Mouse (Mus musculus) c-Kit-positive CD71-negative TER-119-negative erythroid progenitor cells, embryonic 14.5 days (primary cell): ENCODE results near the gene Lin54.
"Not testable (repeated sequence)": the region's sequence is repeated elsewhere in the genome, so short reads cannot be mapped to it uniquely, and the experiment has no call there.

Experiments used
- DNase-seq: peaks from one replicate; pipeline ENCODE4 v3.0.0-alpha.2; 2013; ENCODE audit warnings: low read depth

Gene Lin54

DNA sequence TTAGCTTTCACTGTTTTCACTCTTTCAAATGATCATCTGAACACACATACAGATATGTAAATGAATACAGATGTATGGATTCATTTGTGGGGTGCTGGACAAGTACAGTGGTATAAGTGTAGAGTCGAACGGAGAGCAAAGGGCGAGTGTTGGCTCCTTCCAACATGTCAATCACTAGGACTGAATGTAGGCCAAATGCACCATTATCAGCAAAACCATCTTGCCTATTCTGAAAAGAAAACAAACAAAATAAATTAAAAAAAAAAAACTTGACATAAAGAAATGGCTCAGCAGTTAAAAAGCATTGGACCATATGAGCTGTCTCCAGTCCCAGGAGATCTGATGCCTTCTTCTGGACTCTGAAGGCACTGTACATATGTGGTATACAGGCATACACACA, 12.2 kb downstream of the Lin54 start:
- no peak for DNase-seq

DNA sequence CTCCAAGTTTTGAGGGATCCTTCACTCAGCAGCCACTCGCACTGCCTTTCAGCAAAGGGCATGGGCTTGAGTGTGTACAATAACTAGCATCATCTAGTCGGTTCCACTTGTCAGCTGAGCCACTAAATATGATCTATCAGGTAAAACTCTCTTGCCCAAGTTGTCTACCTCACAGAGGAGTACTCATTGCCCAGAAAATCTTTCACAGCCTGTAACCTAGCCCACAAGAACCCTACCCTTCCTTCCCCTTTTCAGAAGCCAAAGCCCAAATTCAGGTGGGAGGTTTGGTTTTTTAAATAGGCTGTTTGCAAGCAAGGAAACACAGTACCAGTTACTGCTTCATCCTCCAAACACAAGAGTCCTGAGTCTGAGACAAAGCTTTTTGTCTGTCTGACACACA, 13.3 kb downstream of the Lin54 start:
- DNase-seq = no peak

GRCm38 (mm10) chr5:100483569-100483968, 16.9 kb downstream of the Lin54 start:
- no peak for DNase-seq

- no peak for DNase-seq
Observed at GRCm38 (mm10) chr5:100477604-100478003, 22.8 kb downstream of the Lin54 start.

DNA sequence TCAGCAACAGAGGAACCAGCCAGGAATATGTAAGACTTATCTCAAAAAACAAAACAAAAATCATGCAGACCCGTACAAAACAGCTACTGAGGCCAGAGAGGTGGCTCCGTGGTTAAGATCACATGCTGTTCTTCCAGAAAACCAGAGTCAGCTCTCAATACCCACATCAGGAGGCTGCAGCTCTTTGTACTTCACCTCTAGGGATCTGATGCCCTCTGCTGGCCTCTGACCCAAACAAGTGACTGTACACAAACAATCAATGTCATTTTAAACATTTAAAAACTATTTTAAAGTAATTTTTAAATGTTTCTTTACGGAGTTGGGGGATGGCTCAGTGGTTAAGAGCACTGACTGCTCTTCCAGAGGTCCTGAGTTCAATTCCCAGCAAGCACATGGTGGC, 24.1 kb downstream of the Lin54 start:
- DNase-seq = no peak

GRCm38 (mm10) chr5:100467336-100467735, 33.1 kb downstream of the Lin54 start:
- DNase-seq = no peak

DNA sequence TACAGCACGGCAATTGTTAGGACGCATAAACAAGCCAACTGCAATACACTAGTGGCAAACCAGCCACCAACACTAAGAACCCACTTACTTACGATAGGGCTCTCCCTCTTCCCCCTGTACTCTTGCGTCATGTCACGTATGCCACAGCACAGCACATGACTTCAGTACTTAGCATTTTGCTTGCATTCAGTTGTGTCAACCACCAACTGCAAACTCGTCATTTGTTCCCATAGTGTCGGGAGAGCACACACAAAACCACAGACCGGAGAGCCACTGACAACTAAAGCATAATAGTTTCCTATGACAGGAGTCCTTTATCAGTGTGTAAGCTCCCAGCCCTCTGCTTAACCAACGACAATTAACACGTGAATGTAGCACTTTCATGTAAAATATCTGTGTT, 33.8 kb downstream of the Lin54 start:
- DNase-seq = peak; percentile 68

- DNase-seq = no peak
Observed at GRCm38 (mm10) chr5:100462374-100462773, 38.1 kb downstream of the Lin54 start.

DNA sequence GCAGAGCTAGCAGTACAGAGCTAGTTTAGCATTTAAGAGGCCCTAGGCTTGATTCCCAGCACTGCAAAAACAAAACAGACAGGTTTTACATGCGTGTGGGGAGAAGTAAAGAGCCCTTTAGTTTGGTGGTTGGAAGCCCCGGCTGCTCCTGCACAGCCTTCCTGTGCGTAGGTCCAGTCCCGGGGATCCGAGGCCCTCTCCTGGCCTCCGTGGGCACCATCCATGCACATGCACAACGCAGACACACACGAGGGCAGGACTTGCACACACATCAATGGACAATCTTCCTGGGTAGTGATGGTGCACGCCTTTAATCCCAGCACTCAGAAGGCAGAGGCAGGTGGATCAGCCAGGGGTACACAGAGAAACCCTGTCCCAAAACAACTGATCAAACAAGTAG, 38.9 kb downstream of the Lin54 start:
- no peak for DNase-seq

- no peak for DNase-seq
Observed at GRCm38 (mm10) chr5:100459468-100459867, 41.0 kb downstream of the Lin54 start.

DNA sequence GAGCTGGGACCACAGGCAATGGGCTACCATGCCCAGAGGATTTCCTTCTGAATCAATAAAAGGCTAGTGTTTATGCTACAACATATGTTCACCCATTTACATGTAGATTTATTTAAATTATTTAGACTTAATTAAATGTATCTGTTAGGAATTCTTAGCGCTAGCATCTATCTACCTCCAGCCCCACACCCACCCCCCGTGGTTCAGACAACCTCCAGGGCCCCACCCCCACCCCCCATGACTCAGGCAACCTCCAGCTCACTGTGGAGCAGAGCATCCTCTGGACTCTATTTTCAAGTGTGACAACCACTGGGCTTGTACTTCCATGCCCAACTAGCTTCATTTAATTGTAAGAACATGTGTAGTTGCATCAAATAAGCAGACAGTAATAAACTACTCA, 48.6 kb downstream of the Lin54 start:
- DNase-seq = no peak

DNA sequence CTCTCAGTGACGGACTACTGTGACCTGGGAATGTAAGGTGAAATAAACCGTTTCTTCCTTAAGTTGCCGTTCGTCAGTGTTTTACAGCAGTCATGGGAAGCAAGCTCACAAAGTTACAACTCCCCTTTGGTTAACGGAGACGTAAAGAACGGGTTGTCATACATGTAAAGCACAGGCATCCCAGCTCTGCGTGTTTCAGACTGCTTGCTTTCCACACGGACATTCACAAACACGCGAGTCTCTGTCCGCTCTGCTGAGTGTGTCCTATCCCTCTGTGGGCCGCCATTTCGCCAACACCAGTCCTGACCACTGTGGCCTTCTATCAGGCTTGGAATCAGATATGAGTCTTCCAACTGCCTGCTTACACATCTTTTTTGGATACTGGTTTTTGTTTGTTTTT, 61.6 kb downstream of the Lin54 start:
- DNase-seq = no peak

DNA sequence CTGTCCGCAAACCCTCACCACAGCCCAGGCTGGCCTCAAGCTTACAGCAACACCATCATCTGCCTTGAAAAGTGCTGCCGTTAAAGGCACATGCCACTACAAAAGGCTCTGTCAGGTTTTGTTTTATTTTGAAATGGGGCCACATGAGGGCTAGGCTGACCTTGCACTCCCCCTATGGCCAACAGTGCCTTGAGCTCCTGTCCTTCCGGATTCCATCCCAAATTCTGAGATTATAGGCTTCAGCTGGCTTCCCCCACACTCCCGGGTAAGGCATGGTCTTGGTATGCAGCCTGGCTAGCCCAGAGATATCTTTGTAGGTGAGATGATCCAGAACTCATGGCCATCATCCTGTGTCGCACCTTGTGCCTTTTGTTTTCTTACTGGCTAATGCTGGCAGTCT, 62.5 kb downstream of the Lin54 start:
- DNase-seq = no peak

DNA sequence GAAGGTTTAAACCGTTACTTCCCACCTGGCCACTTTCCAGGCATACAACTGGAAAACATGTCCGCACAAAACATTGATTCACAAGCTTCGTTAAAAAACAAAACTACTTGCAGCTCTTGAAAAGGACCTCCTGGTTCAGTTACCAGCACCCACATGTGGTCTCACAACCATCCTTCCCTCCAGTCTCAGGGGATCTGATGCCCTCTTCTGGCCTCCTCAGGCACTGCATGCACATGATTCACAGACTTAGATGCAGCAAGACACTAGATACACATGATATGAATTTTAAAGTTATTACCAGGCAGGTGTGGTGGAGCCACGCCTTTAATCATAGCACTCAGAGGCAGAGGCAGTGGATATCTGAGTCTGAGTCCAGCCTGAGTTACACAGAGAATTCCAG, 63.4 kb downstream of the Lin54 start:
- no peak for DNase-seq

DNA sequence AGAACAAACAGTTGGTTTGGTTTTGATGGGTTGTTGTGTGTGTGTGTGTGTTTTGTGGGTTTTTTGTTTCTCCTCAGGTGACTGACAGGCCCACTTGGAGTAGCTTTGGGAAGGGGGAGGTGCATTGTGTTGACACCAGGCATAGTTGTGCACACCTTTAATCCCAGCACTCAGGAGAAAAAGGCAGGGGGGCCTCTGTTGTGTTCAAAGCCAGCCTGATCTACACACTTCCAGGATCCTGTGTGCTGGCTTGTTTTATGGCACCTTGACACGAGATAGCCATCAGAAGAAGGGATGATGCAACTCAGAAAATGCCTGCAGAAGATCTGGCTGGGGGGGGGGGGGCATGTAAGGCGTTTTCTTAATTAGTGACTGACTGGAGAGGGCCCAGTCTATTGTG, 69.5 kb downstream of the Lin54 start:
- no peak for DNase-seq

- no peak for DNase-seq
Observed at GRCm38 (mm10) chr5:100430076-100430390, 70.4 kb downstream of the Lin54 start.

DNA sequence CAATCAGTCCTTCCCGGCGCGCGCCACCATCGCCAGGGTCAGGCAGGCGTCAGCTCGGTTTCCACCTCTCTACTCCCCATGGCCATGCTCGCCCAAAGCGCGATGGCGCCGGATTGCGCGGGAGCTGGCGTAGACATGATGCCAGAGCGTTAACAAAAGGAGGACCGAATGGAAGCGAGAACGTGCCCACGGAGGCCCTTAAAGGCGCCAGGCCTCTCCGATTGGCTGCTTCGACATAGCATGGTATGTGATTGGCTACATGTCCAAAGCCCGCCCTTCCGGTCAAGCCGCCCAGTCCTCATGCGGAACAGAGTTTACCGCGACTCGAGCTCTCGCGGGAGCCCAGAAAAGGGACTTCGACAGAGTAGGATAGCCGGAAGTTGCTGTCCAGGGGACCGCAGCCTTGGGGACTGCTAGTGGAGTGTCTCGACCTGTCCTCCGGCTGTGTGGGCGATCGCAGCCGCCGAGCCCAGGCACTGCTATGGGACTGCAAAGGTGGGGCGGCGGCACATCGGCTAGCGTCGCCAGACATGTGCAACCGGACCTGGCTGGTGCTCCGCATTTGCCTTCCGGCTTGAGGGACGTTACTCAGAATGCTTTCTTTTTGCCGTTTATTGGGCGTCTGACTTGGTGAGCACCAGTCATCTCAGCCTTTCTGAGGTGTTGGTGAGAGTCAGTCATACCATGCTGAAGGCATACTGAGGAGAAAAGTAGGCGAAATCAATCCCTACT, 70.9 kb downstream of the Lin54 start:
- DNase-seq = peak; percentile 93

GRCm38 (mm10) chr5:100428734-100429343, 71.6 kb downstream of the Lin54 start:
- DNase-seq = no peak

DNA sequence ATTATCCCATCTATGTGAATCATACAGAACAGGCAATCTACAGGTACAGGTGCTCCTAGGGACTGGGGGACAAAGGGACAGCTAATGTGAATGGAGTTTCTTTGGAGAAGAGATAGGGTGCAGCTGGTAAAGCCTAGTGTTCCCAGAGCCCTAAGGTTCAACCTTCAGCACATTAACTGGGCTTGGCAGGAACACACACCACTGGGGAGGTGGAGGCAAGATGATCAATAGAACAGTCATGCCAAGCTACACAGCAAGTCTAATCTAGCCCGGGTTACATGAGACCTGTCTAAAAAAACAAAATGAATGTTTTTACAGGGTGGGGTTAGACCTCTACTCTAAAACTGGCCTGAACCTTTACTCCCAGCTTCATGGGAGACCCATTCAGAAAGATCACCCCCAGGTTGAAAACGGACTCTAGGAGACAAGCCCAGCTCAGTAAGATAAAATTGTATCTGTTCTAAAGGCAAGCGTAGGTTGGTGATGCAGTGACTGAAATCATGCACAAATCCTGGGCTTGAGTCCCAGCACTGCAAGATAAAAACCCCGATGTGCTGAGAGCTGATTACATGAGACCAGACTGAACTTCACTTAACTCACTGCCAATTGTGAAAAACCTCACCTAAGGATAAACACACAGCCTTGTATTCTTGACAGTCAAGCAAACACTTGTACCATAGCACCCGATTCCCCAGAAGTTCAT, 72.3 kb downstream of the Lin54 start:
- DNase-seq = no peak

- DNase-seq = no peak
Observed at GRCm38 (mm10) chr5:100427276-100427675, 73.2 kb downstream of the Lin54 start.

GRCm38 (mm10) chr5:100425823-100426222, 74.6 kb downstream of the Lin54 start:
- not testable (repeated sequence) for DNase-seq

- no peak for DNase-seq
Observed at GRCm38 (mm10) chr5:100424252-100424651, 76.2 kb downstream of the Lin54 start.

- DNase-seq = no peak
Observed at GRCm38 (mm10) chr5:100423626-100424025, 76.8 kb downstream of the Lin54 start.

DNA sequence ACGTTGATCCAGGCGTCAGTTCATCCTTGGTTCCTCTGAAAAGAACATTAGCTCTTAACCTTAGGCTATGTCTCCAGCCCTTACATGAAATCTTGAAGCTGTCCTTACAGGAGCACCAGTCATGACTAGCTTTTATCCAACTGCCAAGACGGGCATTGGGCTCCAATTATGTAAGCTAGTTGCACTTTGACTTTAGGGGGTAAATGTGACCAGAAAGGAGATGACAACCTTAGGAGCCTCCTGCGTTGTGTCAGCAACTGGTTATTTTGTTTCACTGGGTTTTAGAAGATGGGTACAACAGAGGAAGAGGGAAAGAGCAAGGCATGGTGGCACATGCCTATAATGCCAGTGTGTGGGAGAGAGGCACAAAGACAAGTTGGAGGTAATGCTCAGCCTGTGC, 81.6 kb downstream of the Lin54 start:
- DNase-seq = no peak
